Mouse (Mus musculus): Measurements from ENCODE around the gene Rbpjl. TPM values are rescaled to one million over a fixed set of nuclear protein-coding genes. Genes with fewer than 3 reads are reported as not detected.

Gene Rbpjl
- total RNA-seq, 1 experiment, result 0.04 TPM

- Histone ChIP-seq H3K4me3 (ENCODE audit: insufficient read depth in 1 of 2, low read depth in 1 of 2, low read length in 2 of 2, poor library complexity in 1 of 2, severe bottlenecking in 1 of 2) (no peak overlapping the region), H3K4me1 (ENCODE audit: control insufficient read depth in 2 of 2, insufficient read depth in 2 of 2, low read length in 2 of 2, poor library complexity in 1 of 2) (peaks cover 4 to 77% of the 10 kb centered on the region in 2 experiments), H3K9me3 (ENCODE audit: control insufficient read depth, insufficient read depth, low read depth, low read length) (no peaks in the 10 kb centered on the region), H3K9ac (ENCODE audit: insufficient read depth, low read depth, low read length, poor library complexity, severe bottlenecking) (no peak overlapping the region), H3K36me3 (ENCODE audit: control insufficient read depth, insufficient read depth, low read length, poor library complexity, severe bottlenecking) (peaks cover 5% of the 10 kb centered on the region; the same call in 1 of the 2 replicates), H3K27ac (ENCODE audit: insufficient read depth, low read depth, low read length, poor library complexity, severe bottlenecking) (no peak overlapping the region; the same call in 1 of the 2 replicates)
- in situ Hi-C loops (cut with MboI; ENCODE audit: low sequenced_read_pairs in 2 of 2, unreplicated experiment in 2 of 2), result no loop called here
- TF ChIP-seq CHD2 (IDR thresholded peaks at IDR 0.05; ENCODE audit: low read depth, low read length) (no peak), MAFK (IDR thresholded peaks at IDR 0.05; ENCODE audit: insufficient read depth, low read depth, low read length) (no peak), HCFC1 (IDR thresholded peaks at IDR 0.05; ENCODE audit: borderline replicate concordance, insufficient read depth, low read length) (no peak), ZNF384 (IDR thresholded peaks at IDR 0.05; ENCODE audit: low read depth, low read length) (no peak), ZC3H11A (IDR thresholded peaks at IDR 0.05; ENCODE audit: borderline replicate concordance, low read depth, low read length) (no peak)
- DNase-seq (ENCODE audit: low read depth, low spot score), result no peak
Measured at GRCm38 (mm10) chr2:164436961-164437360, 34.0 kb downstream of the Rbpjl start.

DNA sequence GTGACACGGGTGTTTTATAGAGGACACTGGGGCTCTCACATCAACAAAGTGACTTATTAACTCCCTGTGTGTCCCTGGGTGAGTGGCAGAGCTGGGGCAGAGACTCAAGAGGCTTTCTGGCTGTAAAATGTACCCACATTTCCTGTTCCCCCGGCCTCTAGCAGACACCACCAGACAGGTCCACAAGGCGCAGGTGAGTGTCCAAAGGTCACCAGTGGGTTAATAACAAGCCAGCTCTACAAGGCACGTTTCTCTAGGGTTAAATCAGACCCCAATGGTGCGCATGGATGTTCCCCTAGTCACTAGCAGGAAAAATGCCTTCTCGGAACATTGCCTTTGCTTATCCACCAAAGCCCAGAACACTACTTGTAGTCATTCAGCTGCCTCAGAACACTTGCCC lies 34.8 kb downstream of the Rbpjl start:
- H3K27ac ChIP-seq (ENCODE audit: insufficient read depth, low read depth, low read length, poor library complexity, severe bottlenecking), result no peak overlapping the region
- in situ Hi-C loops (cut with MboI; ENCODE audit: low sequenced_read_pairs in 2 of 2, unreplicated experiment in 2 of 2), result no loop called here
- DNase-seq (ENCODE audit: low read depth, low spot score), result no peak
- no peaks in the 10 kb centered on the region for H3K9me3 ChIP-seq (ENCODE audit: control insufficient read depth, insufficient read depth, low read depth, low read length)
- H3K4me1 ChIP-seq (ENCODE audit: control insufficient read depth in 2 of 2, insufficient read depth in 2 of 2, low read length in 2 of 2, poor library complexity in 1 of 2), result peaks cover 2 to 71% of the 10 kb centered on the region in 2 experiments; a peak in 3 of 4 replicates
- peaks cover 5% of the 10 kb centered on the region; the same call in 1 of the 2 replicates for H3K36me3 ChIP-seq (ENCODE audit: control insufficient read depth, insufficient read depth, low read length, poor library complexity, severe bottlenecking)
- no peak for TF ChIP-seq HCFC1 (IDR thresholded peaks at IDR 0.05; ENCODE audit: borderline replicate concordance, insufficient read depth, low read length)
- no peak for TF ChIP-seq CHD2 (IDR thresholded peaks at IDR 0.05; ENCODE audit: low read depth, low read length)
- no peak for TF ChIP-seq ZC3H11A (IDR thresholded peaks at IDR 0.05; ENCODE audit: borderline replicate concordance, low read depth, low read length)
- TF ChIP-seq ZNF384 (IDR thresholded peaks at IDR 0.05; ENCODE audit: low read depth, low read length), result no peak
- no peak for TF ChIP-seq MAFK (IDR thresholded peaks at IDR 0.05; ENCODE audit: insufficient read depth, low read depth, low read length)
- H3K4me3 ChIP-seq (ENCODE audit: insufficient read depth in 1 of 2, low read depth in 1 of 2, low read length in 2 of 2, poor library complexity in 1 of 2, severe bottlenecking in 1 of 2), result no peak overlapping the region
- H3K9ac ChIP-seq (ENCODE audit: insufficient read depth, low read depth, low read length, poor library complexity, severe bottlenecking), result no peak overlapping the region

DNA sequence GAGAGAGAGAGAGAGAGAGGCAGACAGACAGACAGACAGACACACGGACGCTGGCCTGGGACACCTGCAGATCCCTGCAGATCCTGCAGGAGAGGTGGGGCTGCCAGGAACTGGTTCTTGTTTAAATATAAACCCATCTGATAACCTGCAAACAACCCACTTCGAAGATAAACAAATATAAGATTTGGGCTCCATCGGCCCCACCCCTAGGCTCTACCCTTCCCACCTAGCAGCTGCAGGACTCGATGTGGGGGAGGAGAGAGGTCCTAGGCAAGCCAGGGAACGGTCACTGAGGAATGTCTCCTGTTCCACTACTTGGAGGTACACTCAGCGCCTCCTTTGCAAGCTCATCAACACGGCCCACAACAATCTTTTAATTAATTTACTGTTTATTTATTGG lies 35.3 kb downstream of the Rbpjl start:
- TF ChIP-seq HCFC1 (IDR thresholded peaks at IDR 0.05; ENCODE audit: borderline replicate concordance, insufficient read depth, low read length) (no peak), ZNF384 (IDR thresholded peaks at IDR 0.05; ENCODE audit: low read depth, low read length) (no peak), ZC3H11A (IDR thresholded peaks at IDR 0.05; ENCODE audit: borderline replicate concordance, low read depth, low read length) (no peak), MAFK (IDR thresholded peaks at IDR 0.05; ENCODE audit: insufficient read depth, low read depth, low read length) (no peak), CHD2 (IDR thresholded peaks at IDR 0.05; ENCODE audit: low read depth, low read length) (no peak)
- Histone ChIP-seq H3K4me3 (ENCODE audit: insufficient read depth in 1 of 2, low read depth in 1 of 2, low read length in 2 of 2, poor library complexity in 1 of 2, severe bottlenecking in 1 of 2) (no peak overlapping the region), H3K9me3 (ENCODE audit: control insufficient read depth, insufficient read depth, low read depth, low read length) (no peaks in the 10 kb centered on the region), H3K27ac (ENCODE audit: insufficient read depth, low read depth, low read length, poor library complexity, severe bottlenecking) (no peak overlapping the region), H3K36me3 (ENCODE audit: control insufficient read depth, insufficient read depth, low read length, poor library complexity, severe bottlenecking) (peaks cover 5% of the 10 kb centered on the region; the same call in 1 of the 2 replicates), H3K9ac (ENCODE audit: insufficient read depth, low read depth, low read length, poor library complexity, severe bottlenecking) (no peak overlapping the region), H3K4me1 (ENCODE audit: control insufficient read depth in 2 of 2, insufficient read depth in 2 of 2, low read length in 2 of 2, poor library complexity in 1 of 2) (peaks cover 2 to 66% of the 10 kb centered on the region in 2 experiments; a peak in 3 of 4 replicates)
- in situ Hi-C loops (cut with MboI; ENCODE audit: low sequenced_read_pairs in 2 of 2, unreplicated experiment in 2 of 2), result no loop called here
- DNase-seq (ENCODE audit: low read depth, low spot score), result no peak

DNA sequence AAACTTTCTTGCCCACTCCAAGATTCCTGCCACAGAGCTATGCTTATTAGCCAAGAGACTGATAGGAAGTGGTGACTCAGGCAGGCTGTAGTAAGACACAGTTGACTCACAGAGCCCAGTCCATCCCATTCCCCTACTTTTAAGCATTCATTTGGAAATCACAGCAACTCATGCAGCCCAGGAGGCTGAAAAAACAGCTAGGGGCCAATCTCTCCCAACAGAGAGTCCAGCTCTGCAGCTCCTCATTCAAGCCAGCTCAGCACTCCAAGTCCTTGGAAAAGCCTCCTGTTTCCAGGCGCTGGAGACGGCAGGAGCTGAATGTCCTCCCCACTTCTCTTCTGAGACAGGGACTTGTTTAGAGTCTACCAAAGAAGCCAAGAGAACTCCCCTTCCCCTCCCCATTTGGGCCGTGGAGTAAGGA lies 36.1 kb downstream of the Rbpjl start:
- no peak for DNase-seq (ENCODE audit: low read depth, low spot score)
- Histone ChIP-seq H3K36me3 (ENCODE audit: control insufficient read depth, insufficient read depth, low read length, poor library complexity, severe bottlenecking) (peaks cover 5% of the 10 kb centered on the region; the same call in 1 of the 2 replicates), H3K27ac (ENCODE audit: insufficient read depth, low read depth, low read length, poor library complexity, severe bottlenecking) (no peak overlapping the region), H3K4me3 (ENCODE audit: insufficient read depth in 1 of 2, low read depth in 1 of 2, low read length in 2 of 2, poor library complexity in 1 of 2, severe bottlenecking in 1 of 2) (no peak overlapping the region), H3K9ac (ENCODE audit: insufficient read depth, low read depth, low read length, poor library complexity, severe bottlenecking) (no peak overlapping the region), H3K9me3 (ENCODE audit: control insufficient read depth, insufficient read depth, low read depth, low read length) (no peaks in the 10 kb centered on the region), H3K4me1 (ENCODE audit: control insufficient read depth in 2 of 2, insufficient read depth in 2 of 2, low read length in 2 of 2, poor library complexity in 1 of 2) (peaks cover 5 to 63% of the 10 kb centered on the region in 2 experiments)
- TF ChIP-seq CHD2 (IDR thresholded peaks at IDR 0.05; ENCODE audit: low read depth, low read length) (no peak), ZC3H11A (IDR thresholded peaks at IDR 0.05; ENCODE audit: borderline replicate concordance, low read depth, low read length) (no peak), MAFK (IDR thresholded peaks at IDR 0.05; ENCODE audit: insufficient read depth, low read depth, low read length) (no peak), ZNF384 (IDR thresholded peaks at IDR 0.05; ENCODE audit: low read depth, low read length) (no peak), HCFC1 (IDR thresholded peaks at IDR 0.05; ENCODE audit: borderline replicate concordance, insufficient read depth, low read length) (no peak)
- in situ Hi-C loops (cut with MboI; ENCODE audit: low sequenced_read_pairs in 2 of 2, unreplicated experiment in 2 of 2), result no loop called here
